Mouse (Mus musculus) intestine, postnatal 0 days (tissue): ENCODE results near the gene Itgb1bp1. TPM values are rescaled to one million over a fixed set of nuclear protein-coding genes. Genes with fewer than 3 reads are reported as not detected.

Experiments used
- ATAC-seq: fragments of 200-750 bp; cut with Nextera tagmentation; 2 replicates; pipeline ENCODE4 v1.8.0; 2017; ENCODE audit warnings: mild to moderate bottlenecking, moderate TSS enrichment, moderate library complexity
- H3K27ac ChIP-seq: fragments of 300-500 bp; sonication (generic); 2 replicates; pipeline ENCODE4 v1.5.1; 2014; ENCODE audit warnings: mild to moderate bottlenecking, low read depth, low read length, moderate library complexity
- H3K27me3 ChIP-seq: fragments of 300-500 bp; sonication (generic); replicated peaks from 2 replicates; pipeline ENCODE4 v1.6.1; 2014; ENCODE audit warnings: low read length, mixed read lengths; ENCODE audit not compliant: control insufficient read depth, insufficient read depth
- H3K36me3 ChIP-seq: fragments of 300-500 bp; sonication (generic); 2 replicates; pipeline ENCODE4 v1.6.1; 2014; ENCODE audit warnings: mild to moderate bottlenecking, moderate library complexity; ENCODE audit not compliant: control insufficient read depth, insufficient read depth
- H3K4me1 ChIP-seq: fragments of 300-500 bp; sonication (generic); replicated peaks from 2 replicates; pipeline ENCODE4 v1.6.1; 2014; ENCODE audit warnings: antibody characterized with exemption, low read length, mixed read lengths; ENCODE audit not compliant: control insufficient read depth, insufficient read depth
- H3K4me2 ChIP-seq: fragments of 300-500 bp; sonication (generic); replicated peaks from 2 replicates; pipeline ENCODE4 v1.6.1; 2014; ENCODE audit warnings: low read depth, mild to moderate bottlenecking, moderate library complexity
- H3K4me3 ChIP-seq: fragments of 300-500 bp; sonication (generic); 2 replicates; pipeline ENCODE4 v1.5.1; 2014; ENCODE audit warnings: low read depth, low read length
- H3K9ac ChIP-seq: fragments of 300-500 bp; sonication (generic); 2 replicates; pipeline ENCODE4 v1.6.1; 2014; ENCODE audit warnings: mild to moderate bottlenecking, low read depth, low read length
- H3K9me3 ChIP-seq: fragments of 300-500 bp; sonication (generic); 2 replicates; pipeline ENCODE4 v1.6.1; 2016; ENCODE audit warnings: mixed run types; ENCODE audit not compliant: control insufficient read depth
- CTCF ChIP-seq: sonication (generic); IDR thresholded peaks from 2 replicates; pipeline ENCODE4 v1.5.1; 2016; ENCODE audit warnings: low read depth, mild to moderate bottlenecking, control low read depth, antibody characterized with exemption, moderate library complexity
- WGBS: fragments of 180-500 bp; shearing (Covaris S2); extraction: QIAGEN DNeasy Blood & Tissue Kit; methylation state at CpG from one replicate; pipeline ENCODE4 v1.1.7; 2014; 5-methylcytosine and 5-hydroxymethylcytosine counted together
- polyA plus RNA-seq: library from polyadenylated mRNA; unstranded; fragments of >200 nt; fragmentation: Nextera tagmentation; extraction: Ambion mirVana; gene quantifications from 2 replicates; pipeline ENCODE4 v1.2.1, GENCODE M21; 2015

Gene Itgb1bp1
- polyA plus RNA-seq, 1 experiment from 2014 or later = 34.4 TPM

DNA sequence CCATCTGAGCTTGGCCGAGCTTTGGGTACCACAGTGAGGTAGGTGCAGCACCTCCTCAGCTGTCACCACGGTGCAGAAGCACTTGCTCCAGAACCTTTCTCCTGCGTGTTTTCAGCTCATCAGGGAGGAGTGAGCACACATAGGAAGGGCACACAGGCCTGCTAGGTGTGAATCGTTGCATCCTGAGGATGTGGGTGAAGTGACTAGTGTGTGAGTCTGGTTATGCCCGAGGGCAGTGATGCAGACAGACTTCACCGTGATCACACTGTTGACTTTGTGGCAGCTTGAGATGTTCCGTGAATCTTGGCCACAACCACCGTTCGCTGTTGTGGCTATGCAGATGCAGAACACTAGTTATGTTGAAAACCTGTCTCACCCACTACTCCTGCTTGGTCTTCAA lies 59.8 kb downstream of the Itgb1bp1 start:
- 0 out of 2 replicates have a peak, but pooled peaks cover 4% of the 10 kb centered on the region for H3K4me1 ChIP-seq
- 88% methylated on average over 9 of the region's 9 CpGs for WGBS
- no peaks in the 10 kb centered on the region for H3K27me3 ChIP-seq
- no peak overlapping the region for H3K4me2 ChIP-seq
- no peak overlapping the region for H3K4me3 ChIP-seq
- TF ChIP-seq CTCF = no peak
- no peak overlapping the region for H3K9ac ChIP-seq
- no peak overlapping the region for H3K27ac ChIP-seq
- H3K9me3 ChIP-seq = no peaks in the 10 kb centered on the region
- no peaks in the 10 kb centered on the region for H3K36me3 ChIP-seq
- ATAC-seq = no peak

DNA sequence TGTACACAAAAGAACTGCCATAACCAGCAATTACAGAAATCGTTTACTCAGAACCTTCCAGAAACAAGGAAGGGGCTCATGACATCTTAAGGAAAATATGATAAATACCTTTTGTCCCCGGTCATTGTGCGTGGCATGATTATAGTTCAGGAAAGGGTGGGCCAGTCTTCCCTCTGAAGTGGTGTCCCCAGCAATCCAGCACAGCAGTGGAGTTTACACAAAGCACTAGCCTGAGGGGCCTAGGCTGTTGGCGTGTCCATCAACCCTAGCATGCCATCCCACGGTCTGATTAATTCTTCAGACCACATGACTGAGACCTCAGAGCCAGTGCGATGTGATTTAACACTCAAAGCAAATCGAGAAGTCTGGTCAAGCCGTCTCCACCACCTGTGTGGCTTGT lies 60.7 kb downstream of the Itgb1bp1 start:
- no peak for TF ChIP-seq CTCF
- Histone ChIP-seq H3K4me1 (0 out of 2 replicates have a peak, but pooled peaks cover 4% of the 10 kb centered on the region), H3K9ac (no peak overlapping the region), H3K27ac (no peak overlapping the region), H3K36me3 (peaks cover 1% of the 10 kb centered on the region; the same call in 1 of the 2 replicates), H3K9me3 (no peaks in the 10 kb centered on the region), H3K4me2 (no peak overlapping the region), H3K4me3 (no peak overlapping the region), H3K27me3 (no peaks in the 10 kb centered on the region)
- 81% methylated on average over 8 of the region's 8 CpGs for WGBS
- ATAC-seq = no peak

DNA sequence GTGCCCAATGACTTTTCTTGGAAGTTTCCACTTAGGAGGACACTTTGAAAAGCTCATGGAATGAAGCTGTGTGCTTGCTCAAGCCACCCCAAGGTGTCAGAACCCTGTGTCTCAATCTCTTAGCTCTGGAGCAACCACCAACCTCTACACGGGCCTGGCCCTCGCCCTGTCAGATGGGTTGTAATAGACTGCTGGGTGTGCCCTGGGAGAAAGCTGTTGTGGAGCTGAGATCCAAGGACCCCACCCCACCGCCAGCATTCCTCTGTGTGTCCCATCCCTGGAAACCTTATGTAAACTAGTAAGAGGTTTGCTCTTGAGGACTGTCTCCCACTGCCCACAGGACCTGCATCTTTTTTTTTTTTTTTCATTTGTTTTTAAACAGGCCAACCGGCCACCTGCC lies 62.2 kb downstream of the Itgb1bp1 start:
- Histone ChIP-seq H3K4me2 (no peak overlapping the region), H3K4me3 (no peak overlapping the region), H3K27me3 (no peaks in the 10 kb centered on the region), H3K36me3 (peaks cover 7% of the 10 kb centered on the region), H3K9me3 (no peaks in the 10 kb centered on the region), H3K9ac (no peak overlapping the region), H3K4me1 (0 out of 2 replicates have a peak, but pooled peaks cover 4% of the 10 kb centered on the region), H3K27ac (no peak overlapping the region)
- TF ChIP-seq CTCF = no peak
- WGBS = 72% methylated on average over 4 of the region's 4 CpGs
- peak; percentile 17; the same call in 1 of the 2 replicates for ATAC-seq

DNA sequence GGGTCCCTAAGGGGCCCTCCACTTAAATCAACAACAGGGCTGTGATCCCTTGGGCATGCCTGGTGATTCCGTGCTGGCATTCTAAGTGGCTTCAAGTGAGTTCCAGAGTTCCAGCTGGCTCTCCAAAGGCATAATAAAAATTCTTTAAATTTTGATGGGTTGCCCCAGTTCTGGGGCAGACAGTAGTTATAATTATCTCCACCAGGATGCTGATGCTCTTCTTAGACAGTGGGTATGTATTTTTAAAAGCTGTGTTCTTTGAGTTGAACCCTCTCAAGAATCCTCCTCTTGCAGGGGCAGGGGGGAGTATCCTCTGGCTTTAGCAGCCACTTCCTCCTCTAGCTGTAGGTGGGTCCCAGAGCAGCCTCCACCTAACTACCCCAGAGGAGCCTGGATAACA lies 65.5 kb downstream of the Itgb1bp1 start:
- Histone ChIP-seq H3K4me1 (no peaks in the 10 kb centered on the region), H3K27ac (no peak overlapping the region), H3K4me2 (no peak overlapping the region), H3K9me3 (no peaks in the 10 kb centered on the region), H3K27me3 (no peaks in the 10 kb centered on the region), H3K36me3 (peaks cover 17% of the 10 kb centered on the region), H3K4me3 (no peak overlapping the region), H3K9ac (no peak overlapping the region)
- no peak for TF ChIP-seq CTCF
- 77% methylated on average over 1 of the region's 1 CpGs for WGBS
- no peak for ATAC-seq

DNA sequence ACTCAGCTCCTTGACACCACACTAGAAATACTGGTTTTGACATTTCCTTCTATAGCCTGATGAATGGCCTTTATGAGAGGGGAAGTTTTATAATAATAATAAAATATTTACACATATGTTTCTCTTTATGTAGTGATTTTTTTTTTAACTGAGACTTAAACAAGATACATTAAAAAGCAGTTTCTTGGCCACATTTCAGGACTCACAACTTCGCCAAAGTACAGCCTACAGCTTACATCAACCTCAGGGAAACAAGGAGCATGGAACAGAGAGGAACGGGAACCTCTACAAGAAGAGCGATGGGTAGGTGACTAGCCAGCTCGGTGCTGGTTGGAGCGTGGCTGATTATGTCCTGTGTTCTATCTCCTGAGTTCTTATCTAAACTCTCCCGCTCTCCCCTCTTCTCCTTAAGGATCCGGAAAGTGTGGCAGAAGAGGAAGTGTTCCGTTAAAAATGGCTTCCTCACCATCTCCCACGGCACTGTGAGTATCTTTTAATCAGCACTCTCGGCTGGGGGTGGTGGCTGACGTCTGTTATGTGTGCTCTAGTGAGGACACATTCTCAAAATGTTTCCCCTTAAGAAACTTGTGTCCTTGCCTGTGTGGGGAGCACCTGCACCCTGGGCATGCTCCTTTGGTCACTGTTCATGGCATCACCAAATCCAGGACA lies 68.2 kb downstream of the Itgb1bp1 start:
- Histone ChIP-seq H3K9ac (no peak overlapping the region), H3K4me3 (no peak overlapping the region), H3K4me1 (no peaks in the 10 kb centered on the region), H3K9me3 (no peaks in the 10 kb centered on the region), H3K36me3 (peaks cover 20% of the 10 kb centered on the region), H3K4me2 (no peak overlapping the region), H3K27me3 (no peaks in the 10 kb centered on the region), H3K27ac (no peak overlapping the region)
- WGBS = 78% methylated on average over 11 of the region's 11 CpGs
- no peak for TF ChIP-seq CTCF
- no peak for ATAC-seq

DNA sequence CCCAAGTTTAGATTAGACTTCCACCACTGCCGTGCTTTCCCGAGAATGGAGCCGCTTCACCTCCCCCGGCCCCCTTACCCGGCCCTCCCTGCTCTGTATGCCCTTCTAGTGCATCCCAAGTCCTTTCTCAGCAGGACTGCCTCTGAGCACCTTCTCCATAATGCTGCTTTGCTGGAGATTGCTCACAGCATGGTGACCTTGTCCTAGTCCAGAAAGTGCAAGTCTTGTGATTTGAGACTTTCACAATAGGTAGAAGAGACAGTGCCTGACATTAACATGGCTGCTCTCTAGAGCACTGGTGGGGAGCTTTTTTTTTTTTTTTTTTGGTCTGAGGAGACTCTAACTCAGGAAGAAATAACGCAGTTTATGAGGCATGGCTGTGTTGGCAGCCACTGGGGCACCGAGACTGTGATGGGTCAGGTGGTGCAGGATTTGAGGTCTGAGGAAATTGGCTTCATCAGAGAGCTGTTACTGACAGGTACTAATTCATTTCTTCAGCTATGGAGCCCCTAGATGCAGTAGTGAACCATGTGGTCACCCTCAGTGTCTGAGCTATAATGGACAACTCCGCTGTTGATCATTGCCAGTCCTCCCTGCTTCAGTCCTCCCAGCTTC lies 71.4 kb downstream of the Itgb1bp1 start:
- no peak for TF ChIP-seq CTCF
- no peak for ATAC-seq

More for the DNA sequence above, 71.4 kb downstream of the Itgb1bp1 start:
- Histone ChIP-seq H3K4me1 (no peaks in the 10 kb centered on the region), H3K4me3 (no peak overlapping the region), H3K27ac (no peak overlapping the region), H3K9me3 (no peaks in the 10 kb centered on the region), H3K36me3 (peaks cover 13% of the 10 kb centered on the region), H3K4me2 (no peak overlapping the region), H3K27me3 (no peaks in the 10 kb centered on the region), H3K9ac (no peak overlapping the region)
- 86% methylated on average over 8 of the region's 8 CpGs for WGBS
